Mouse (Mus musculus) small intestine, adult 2 months (tissue): Measurements from ENCODE around the gene St3gal4. TPM values are rescaled to one million over a fixed set of nuclear protein-coding genes. Genes with fewer than 3 reads are reported as not detected.
A peak's percentile ranks its signal among the peaks of the same experiment; 100 is the strongest.

Experiments used
- H3K27ac ChIP-seq: fragments of 200-500 bp; 2 replicates; pipeline ENCODE4 v1.5.1; 2012; ENCODE audit warnings: low read depth, low read length, control low read depth, inconsistent platforms; ENCODE audit not compliant: insufficient read depth
- H3K27me3 ChIP-seq: fragments of 200-500 bp; 2 replicates; pipeline ENCODE4 v1.6.1; 2012; ENCODE audit warnings: mild to moderate bottlenecking, moderate library complexity, low read length, inconsistent platforms; ENCODE audit not compliant: control insufficient read depth, insufficient read depth
- H3K36me3 ChIP-seq: fragments of 200-500 bp; 2 replicates; pipeline ENCODE4 v1.6.1; 2012; ENCODE audit warnings: mild to moderate bottlenecking, low read length, control low read depth, inconsistent platforms; ENCODE audit not compliant: control insufficient read depth, insufficient read depth
- H3K4me1 ChIP-seq: fragments of 200-500 bp; 2 replicates; pipeline ENCODE4 v1.6.1; 2012; ENCODE audit warnings: low read length, inconsistent platforms, mixed read lengths; ENCODE audit not compliant: control insufficient read depth, insufficient read depth, insufficient read length
- H3K4me3 ChIP-seq: fragments of 200-500 bp; 2 replicates; pipeline ENCODE4 v1.5.1; 2012; ENCODE audit warnings: low read depth, mild to moderate bottlenecking, control low read depth, inconsistent platforms, low read length, moderate library complexity
- CTCF ChIP-seq: fragments of 200-500 bp; IDR thresholded peaks from 2 replicates; pipeline ENCODE4 v1.5.1; 2012; ENCODE audit warnings: low read depth, mild to moderate bottlenecking, control low read depth, inconsistent platforms, low read length, moderate library complexity, mixed read lengths; ENCODE audit not compliant: insufficient replicate concordance, insufficient read length; ENCODE audit errors: extremely low read depth
- POLR2A ChIP-seq: fragments of 200-500 bp; IDR thresholded peaks from 2 replicates; pipeline ENCODE4 v1.6.1; 2012; ENCODE audit warnings: low read depth, mild to moderate bottlenecking, control low read depth, inconsistent platforms, low read length, moderate library complexity
- WGBS: fragments of 180-500 bp; shearing (Covaris S2); methylation state at CpG from one replicate; pipeline ENCODE4 v1.1.7; 2018; 5-methylcytosine and 5-hydroxymethylcytosine counted together
- polyA plus RNA-seq: library from polyadenylated mRNA; depleted of rRNA; stranded (reverse); fragments of >200 nt; gene quantifications from 2 replicates; pipeline ENCODE4 v1.2.3, GENCODE M21; 2012

Gene St3gal4
- polyA plus RNA-seq, 1 experiment, result 354 TPM

- Histone ChIP-seq H3K4me3 (no peak overlapping the region), H3K27me3 (no peaks in the 10 kb centered on the region), H3K4me1 (peaks cover 8% of the 10 kb centered on the region; the same call in 1 of the 2 replicates), H3K36me3 (no peaks in the 10 kb centered on the region), H3K27ac (no peak overlapping the region)
- no peak for TF ChIP-seq POLR2A
- no peak for TF ChIP-seq CTCF
- WGBS, result 68% methylated on average over 2 of the region's 2 CpGs
Observed at GRCm38 (mm10) chr9:35142221-35142620, 23.2 kb upstream of the St3gal4 start.

- WGBS, result 88% methylated on average over 5 of the region's 5 CpGs
- no peaks in the 10 kb centered on the region for H3K27me3 ChIP-seq
- H3K27ac ChIP-seq, result no peak overlapping the region
- TF ChIP-seq CTCF (no peak), POLR2A (no peak)
- peaks cover 2% of the 10 kb centered on the region; the same call in 1 of the 2 replicates for H3K4me1 ChIP-seq
- 0 out of 2 replicates have a peak, but pooled peaks cover 1% of the 10 kb centered on the region for H3K36me3 ChIP-seq
- no peak overlapping the region for H3K4me3 ChIP-seq
Observed at GRCm38 (mm10) chr9:35139231-35139744, 20.2 kb upstream of the St3gal4 start.

- H3K4me1 ChIP-seq, result peaks cover 2% of the 10 kb centered on the region; the same call in 1 of the 2 replicates
- no peaks in the 10 kb centered on the region for H3K27me3 ChIP-seq
- TF ChIP-seq CTCF (no peak), POLR2A (no peak)
- WGBS, result 44% methylated on average over 7 of the region's 7 CpGs
- no peak overlapping the region for H3K4me3 ChIP-seq
- 0 out of 2 replicates have a peak, but pooled peaks cover 1% of the 10 kb centered on the region for H3K36me3 ChIP-seq
- H3K27ac ChIP-seq, result no peak overlapping the region
Observed at GRCm38 (mm10) chr9:35138029-35138428, 19.0 kb upstream of the St3gal4 start.

GRCm38 (mm10) chr9:35135575-35135974 lies 16.5 kb upstream of the St3gal4 start:
- Histone ChIP-seq H3K27ac (no peak overlapping the region), H3K4me1 (peaks cover 15% of the 10 kb centered on the region), H3K36me3 (0 out of 2 replicates have a peak, but pooled peaks cover 1% of the 10 kb centered on the region), H3K4me3 (no peak overlapping the region), H3K27me3 (no peaks in the 10 kb centered on the region)
- 84% methylated on average over 6 of the region's 6 CpGs for WGBS
- TF ChIP-seq CTCF (no peak), POLR2A (no peak)

- no peak for TF ChIP-seq CTCF
- no peak for TF ChIP-seq POLR2A
- H3K4me3 ChIP-seq, result no peak overlapping the region
- peak overlapping the region; percentile 83; the same call in 1 of the 2 replicates for H3K27ac ChIP-seq
- no peaks in the 10 kb centered on the region for H3K27me3 ChIP-seq
- WGBS, result 92% methylated on average over 16 of the region's 16 CpGs
- H3K4me1 ChIP-seq, result peaks cover 42% of the 10 kb centered on the region
- 0 out of 2 replicates have a peak, but pooled peaks cover 1% of the 10 kb centered on the region for H3K36me3 ChIP-seq
Observed at GRCm38 (mm10) chr9:35131637-35132397, 12.7 kb upstream of the St3gal4 start.

- no peak overlapping the region for H3K4me3 ChIP-seq
- H3K4me1 ChIP-seq, result peaks cover 58% of the 10 kb centered on the region
- H3K27ac ChIP-seq, result peak overlapping the region; percentile 54
- H3K36me3 ChIP-seq, result 0 out of 2 replicates have a peak, but pooled peaks cover 2% of the 10 kb centered on the region
- H3K27me3 ChIP-seq, result no peaks in the 10 kb centered on the region
- WGBS, result 72% methylated on average over 9 of the region's 9 CpGs
- no peak for TF ChIP-seq CTCF
- no peak for TF ChIP-seq POLR2A
Observed at GRCm38 (mm10) chr9:35128995-35129418, 9.9 kb upstream of the St3gal4 start.

GRCm38 (mm10) chr9:35128564-35128963 lies 9.5 kb upstream of the St3gal4 start:
- Histone ChIP-seq H3K36me3 (0 out of 2 replicates have a peak, but pooled peaks cover 2% of the 10 kb centered on the region), H3K27me3 (no peaks in the 10 kb centered on the region), H3K4me3 (no peak overlapping the region; the same call in 1 of the 2 replicates), H3K4me1 (peaks cover 60% of the 10 kb centered on the region), H3K27ac (peak overlapping the region; percentile 54)
- WGBS, result 85% methylated on average over 3 of the region's 3 CpGs
- TF ChIP-seq CTCF (no peak), POLR2A (no peak)
